Mouse (Mus musculus) megakaryocyte progenitor cell, adult 5-6 weeks (primary cell): ENCODE results near the gene Pola2. TPM values are rescaled to one million over a fixed set of nuclear protein-coding genes. Genes with fewer than 3 reads are reported as not detected.

Experiments used
- ATAC-seq: replicated peaks from 2 replicates; pipeline ENCODE4 v1.8.0; 2016; ENCODE audit warnings: mild to moderate bottlenecking, moderate TSS enrichment, inconsistent platforms; ENCODE audit not compliant: poor library complexity
- total RNA-seq, 2 experiments: library from RNA; stranded (forward) in 1 of 2; stranded (reverse) in 1 of 2; fragments of 157-497, 149-512 nt in 1 of 2; fragments of 200-1000 nt in 1 of 2; gene quantifications; 2 replicates each; pipeline versions ENCODE4 v1.2.3 to v1.2.4; 2015 to 2017

The Pola2 gene
- total RNA-seq, 2 experiments from 2014 or later, result 57.4 to 76.7 TPM

- ATAC-seq, result no peak
Measured at GRCm38 (mm10) chr19:5965910-5966309, 1.9 kb upstream of the Pola2 start.

GRCm38 (mm10) chr19:5965280-5965679, 1.3 kb upstream of the Pola2 start:
- peak; percentile 72 for ATAC-seq

- ATAC-seq, result no peak
Measured at GRCm38 (mm10) chr19:5964804-5965203, 802 bp upstream of the Pola2 start.

GRCm38 (mm10) chr19:5962651-5963050, 1.4 kb downstream of the Pola2 start:
- no peak for ATAC-seq

GRCm38 (mm10) chr19:5957371-5957770, 6.6 kb downstream of the Pola2 start:
- ATAC-seq, result no peak

GRCm38 (mm10) chr19:5956685-5957084, 7.3 kb downstream of the Pola2 start:
- peak; percentile 90 for ATAC-seq

- no peak for ATAC-seq
Measured at GRCm38 (mm10) chr19:5955704-5956670, 8.0 kb downstream of the Pola2 start.

- no peak for ATAC-seq
Measured at GRCm38 (mm10) chr19:5954936-5955335, 9.1 kb downstream of the Pola2 start.

GRCm38 (mm10) chr19:5954031-5954710, 9.8 kb downstream of the Pola2 start:
- no peak for ATAC-seq

- ATAC-seq, result no peak
Measured at GRCm38 (mm10) chr19:5953201-5953770, 10.7 kb downstream of the Pola2 start.

- no peak for ATAC-seq
Measured at GRCm38 (mm10) chr19:5952071-5952691, 11.8 kb downstream of the Pola2 start.

- ATAC-seq, result no peak
Measured at GRCm38 (mm10) chr19:5951631-5952030, 12.4 kb downstream of the Pola2 start.

GRCm38 (mm10) chr19:5950218-5950617, 13.8 kb downstream of the Pola2 start:
- ATAC-seq, result no peak

- ATAC-seq, result no peak
Measured at GRCm38 (mm10) chr19:5945891-5946290, 18.1 kb downstream of the Pola2 start.

GRCm38 (mm10) chr19:5945027-5945426, 19.0 kb downstream of the Pola2 start:
- ATAC-seq, result peak; percentile 72

GRCm38 (mm10) chr19:5944145-5944544, 19.9 kb downstream of the Pola2 start:
- peak; percentile 57 for ATAC-seq

GRCm38 (mm10) chr19:5943404-5943803, 20.6 kb downstream of the Pola2 start:
- no peak for ATAC-seq

- no peak for ATAC-seq
Measured at GRCm38 (mm10) chr19:5942581-5942980, 21.4 kb downstream of the Pola2 start.

- no peak for ATAC-seq
Measured at GRCm38 (mm10) chr19:5940656-5941055, 23.3 kb downstream of the Pola2 start.

- no peak for ATAC-seq
Measured at GRCm38 (mm10) chr19:5940173-5940572, 23.8 kb downstream of the Pola2 start.

- no peak for ATAC-seq
Measured at GRCm38 (mm10) chr19:5939715-5940114, 24.3 kb downstream of the Pola2 start.
